Comparison of ENCODE assay signal across 13 mouse cellular contexts in genomic region chr5:146338064-146338463, GRCm38 (mm10). TPM values are rescaled to one million over a fixed set of nuclear protein-coding genes. Genes with fewer than 3 reads are reported as not detected.
DNase-seq lines count a peak whose midpoint lies in the region; ATAC-seq lines count a peak whose summit lies in the region.
"Had no signal": no experiment of that assay in that cellular context is flagged by ENCODE, and none has a peak within 500 bp of the region (broad histone marks: within the 10 kb centered on the region; RNA-seq: fewer than 3 reads in every experiment).

No protein-coding gene starts in this region.

- 56% methylated on average over 9 of the region's 9 CpGs for WGBS in liver, embryonic 12.5 days (ENCODE audit: insufficient replicate concordance)

- no peaks in the 10 kb centered on the region for H3K9me3 ChIP-seq in liver, embryonic 12.5 days (replicated peaks)
- H3K9me3 ChIP-seq: hindbrain, embryonic 12.5 days; lung, embryonic 15.5 days; midbrain, embryonic 12.5 days; neural tube, embryonic 12.5 days had no signal

- H3K27ac ChIP-seq in liver, embryonic 12.5 days, result no peak overlapping the region
- H3K27ac ChIP-seq: hindbrain, embryonic 12.5 days; lung, embryonic 15.5 days; midbrain, embryonic 12.5 days; neural tube, embryonic 12.5 days had no signal

- H3K9ac ChIP-seq in liver, embryonic 12.5 days, result no peak overlapping the region
- H3K9ac ChIP-seq: hindbrain, embryonic 12.5 days; lung, embryonic 15.5 days; midbrain, embryonic 12.5 days; neural tube, embryonic 12.5 days had no signal

- peaks cover 17% of the 10 kb centered on the region for H3K4me1 ChIP-seq in liver, embryonic 12.5 days
- H3K4me1 ChIP-seq: hindbrain, embryonic 12.5 days; lung, embryonic 15.5 days; midbrain, embryonic 12.5 days; neural tube, embryonic 12.5 days had no signal

- H3K4me3 ChIP-seq in liver, embryonic 12.5 days, result no peak overlapping the region
- H3K4me3 ChIP-seq: hindbrain, embryonic 12.5 days; lung, embryonic 15.5 days; midbrain, embryonic 12.5 days; neural tube, embryonic 12.5 days had no signal

- H3K27me3 ChIP-seq in liver, embryonic 12.5 days (replicated peaks), result peaks cover 2% of the 10 kb centered on the region; the same call in 1 of the 2 replicates
- H3K27me3 ChIP-seq: hindbrain, embryonic 12.5 days; lung, embryonic 15.5 days; midbrain, embryonic 12.5 days; neural tube, embryonic 12.5 days had no signal

- H3K36me3 ChIP-seq in liver, embryonic 12.5 days, result no peaks in the 10 kb centered on the region
- H3K36me3 ChIP-seq: hindbrain, embryonic 12.5 days; lung, embryonic 15.5 days; midbrain, embryonic 12.5 days; neural tube, embryonic 12.5 days had no signal

- ATAC-seq in liver, embryonic 12.5 days, result no peak

- no peak overlapping the region for H3K4me2 ChIP-seq in liver, embryonic 12.5 days
- H3K4me2 ChIP-seq: hindbrain, embryonic 12.5 days; lung, embryonic 15.5 days; midbrain, embryonic 12.5 days; neural tube, embryonic 12.5 days had no signal

- peak; percentile 35 for DNase-seq in layer of hippocampus, adult 11-12 months (ENCODE audit: low spot score)
- no peak for DNase-seq in layer of hippocampus, postnatal 25 days (ENCODE audit: extremely low spot score in 1 of 2, low spot score in 1 of 2)
- DNase-seq in cerebellum, postnatal 36 days, result peak; percentile 37 to 44
- DNase-seq in left cerebral cortex, adult 8-10 months (ENCODE audit: low spot score in 2 of 2), result peak; percentile 21 to 71
- peak; percentile 83 for DNase-seq in telencephalon, adult 2 months (ENCODE audit: low read depth, low spot score)
- no peak for DNase-seq in kidney, adult 18-20 months
- DNase-seq: adrenal gland, postnatal 36 days; kidney, adult 9 months had no signal

RNA-seq across cellular contexts. Expression of gene Wasf3, which starts 46.7 kb away (rescaled TPM):
- 100 to 1,000 TPM in 1 of 2 experiments, 10 to 100 TPM in 1; 97.5 to 111 TPM for total RNA-seq in layer of hippocampus, postnatal 25 days (2021)
- 10 to 100 TPM; 88.1 to 97.5 (median 90.3) TPM for total RNA-seq in left cerebral cortex, adult 8-10 months (2022)
- polyA plus RNA-seq in liver, embryonic 12.5 days (2016; fragmentation: Nextera tagmentation; extraction: Ambion mirVana), result 0.13 and 0.19 TPM in 2 replicates

Comparison
In these comparisons a context has a peak if more than half of its experiments do, and no peak if none do; other contexts are left out.
1. DNase-seq: peak in layer of hippocampus, adult 11-12 months (single experiment), cerebellum, postnatal 36 days (2 of 2), left cerebral cortex, adult 8-10 months (2 of 2) and telencephalon, adult 2 months (single experiment); none in layer of hippocampus, postnatal 25 days (0 of 2) and kidney, adult 18-20 months (single experiment).